Mouse (Mus musculus) hindbrain, embryonic 13.5 days (tissue): ENCODE measurements around the gene Mapk10. TPM values are rescaled to one million over a fixed set of nuclear protein-coding genes. Genes with fewer than 3 reads are reported as not detected.

Source experiments
- ATAC-seq: fragments of 200-750 bp; cut with Nextera tagmentation; 2 replicates; pipeline ENCODE4 v1.8.0; 2017; ENCODE audit warnings: moderate TSS enrichment; ENCODE audit not compliant: low FRiP score
- H3K27ac ChIP-seq: fragments of 300-500 bp; sonication (generic); 2 replicates; pipeline ENCODE4 v1.5.1; 2015; ENCODE audit warnings: inconsistent platforms, mild to moderate bottlenecking, moderate library complexity
- H3K27me3 ChIP-seq: fragments of 300-500 bp; sonication (generic); 2 replicates; pipeline ENCODE4 v1.6.1; 2015; ENCODE audit warnings: mild to moderate bottlenecking, inconsistent platforms
- H3K36me3 ChIP-seq: fragments of 300-500 bp; sonication (generic); 2 replicates; pipeline ENCODE4 v1.6.1; 2015; ENCODE audit warnings: mild to moderate bottlenecking, inconsistent platforms
- H3K4me1 ChIP-seq: fragments of 300-500 bp; sonication (generic); replicated peaks from 2 replicates; pipeline ENCODE4 v1.6.1; 2015; ENCODE audit warnings: inconsistent platforms
- H3K4me2 ChIP-seq: fragments of 300-500 bp; sonication (generic); 2 replicates; pipeline ENCODE4 v1.6.1; 2015; ENCODE audit warnings: inconsistent platforms, mild to moderate bottlenecking, moderate library complexity
- H3K4me3 ChIP-seq: fragments of 300-500 bp; sonication (generic); 2 replicates; pipeline ENCODE4 v1.5.1; 2015; ENCODE audit warnings: mild to moderate bottlenecking, inconsistent platforms
- H3K9ac ChIP-seq: fragments of 300-500 bp; sonication (generic); 2 replicates; pipeline ENCODE4 v1.6.1; 2015; ENCODE audit warnings: mild to moderate bottlenecking, inconsistent platforms
- H3K9me3 ChIP-seq: fragments of 300-500 bp; sonication (generic); 2 replicates; pipeline ENCODE4 v1.6.1; 2016; ENCODE audit warnings: inconsistent platforms
- WGBS: fragments of 180-500 bp; shearing (Covaris S2); methylation state at CpG from one replicate; pipeline ENCODE4 v1.1.7; 2015; 5-methylcytosine and 5-hydroxymethylcytosine counted together
- polyA plus RNA-seq: library from polyadenylated mRNA; unstranded; fragments of >200 nt; fragmentation: Nextera tagmentation; extraction: Ambion mirVana; gene quantifications from 2 replicates; pipeline ENCODE4 v1.2.1, GENCODE M21; 2015

Mapk10 gene
- polyA plus RNA-seq, 1 experiment from 2014 or later: 88.8 TPM

DNA sequence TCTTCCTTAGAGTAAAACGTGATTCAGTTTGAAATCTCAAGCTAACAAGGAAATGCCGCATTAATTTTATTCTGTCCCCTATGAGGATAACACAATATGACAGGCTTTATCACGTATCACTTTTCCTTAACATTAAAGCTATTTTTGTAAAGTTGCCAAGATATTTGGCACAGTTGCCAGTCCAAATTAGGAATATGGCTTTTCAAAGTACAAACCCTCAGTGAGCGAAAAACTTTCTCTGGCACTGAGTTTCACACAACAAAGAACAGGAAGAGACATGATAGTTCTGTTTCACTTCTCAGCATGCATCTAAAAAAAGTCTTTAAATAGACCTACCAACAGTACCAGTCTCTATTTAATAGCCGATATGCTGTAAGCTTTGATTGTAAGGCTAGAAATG is 107.1 kb downstream of the Mapk10 start:
- Histone ChIP-seq H3K4me3 (no peak overlapping the region), H3K9me3 (no peaks in the 10 kb centered on the region)

DNA sequence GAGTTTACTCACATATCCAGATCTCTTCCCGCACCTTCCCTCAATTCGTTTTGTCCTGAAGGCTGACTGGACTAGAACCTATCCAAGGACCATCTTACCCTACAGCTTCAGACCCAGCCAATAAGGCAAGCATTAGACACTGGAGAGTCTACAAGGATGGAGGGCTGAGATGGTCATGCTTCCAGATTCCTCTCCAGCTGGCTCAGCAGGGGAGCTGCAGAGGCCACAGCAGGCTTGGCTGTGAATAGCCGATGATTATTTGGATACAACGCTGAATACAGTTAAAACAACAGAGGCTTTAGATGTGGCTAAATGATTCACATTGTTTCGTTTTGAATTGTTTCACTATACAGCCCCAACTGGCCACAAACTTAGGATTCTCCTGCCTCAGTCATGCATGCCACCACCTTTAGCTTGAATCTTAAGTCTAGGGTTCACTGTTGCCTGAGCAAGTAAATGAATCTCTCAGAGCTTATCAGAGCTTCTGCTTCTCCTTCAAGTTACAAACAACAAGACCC is 108.2 kb downstream of the Mapk10 start:
- no peak for ATAC-seq
- Histone ChIP-seq H3K36me3 (peaks cover 7% of the 10 kb centered on the region; the same call in 1 of the 2 replicates), H3K27me3 (no peaks in the 10 kb centered on the region), H3K9ac (no peak overlapping the region), H3K27ac (0 out of 2 replicates have a peak overlapping the region, but pooled peaks have one; percentile 27), H3K4me2 (no peak overlapping the region), H3K4me1 (0 out of 2 replicates have a peak, but pooled peaks cover 2% of the 10 kb centered on the region), H3K4me3 (no peak overlapping the region), H3K9me3 (no peaks in the 10 kb centered on the region)
- WGBS: 71% methylated on average over 5 of the region's 5 CpGs

More for the DNA sequence above, 107.1 kb downstream of the Mapk10 start:
- Histone ChIP-seq H3K27ac (no peak overlapping the region), H3K36me3 (peaks cover 8% of the 10 kb centered on the region; the same call in 1 of the 2 replicates), H3K27me3 (no peaks in the 10 kb centered on the region), H3K9ac (no peak overlapping the region), H3K4me2 (no peak overlapping the region), H3K4me1 (0 out of 2 replicates have a peak, but pooled peaks cover 2% of the 10 kb centered on the region)
- ATAC-seq: no peak
- 82% methylated on average over 5 of the region's 5 CpGs for WGBS

DNA sequence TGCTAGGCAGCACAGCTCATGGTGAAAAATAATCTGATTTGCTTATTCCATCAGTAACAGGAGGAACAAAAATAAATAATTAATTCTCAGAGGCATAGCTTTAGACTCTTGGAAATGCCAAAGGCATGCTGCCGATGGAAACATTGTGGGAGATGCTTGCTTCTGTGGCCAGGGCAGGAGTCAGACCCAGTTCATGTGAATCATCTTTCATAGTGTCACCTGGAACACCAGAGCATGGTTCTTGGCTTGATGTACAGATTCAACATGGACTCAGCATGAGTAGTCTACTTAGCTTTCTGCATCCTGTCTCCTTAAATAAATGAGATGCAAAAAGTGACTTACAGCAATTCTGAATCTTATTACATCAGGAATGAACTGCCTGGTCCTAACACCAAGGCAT is 109.0 kb downstream of the Mapk10 start:
- Histone ChIP-seq H3K9me3 (no peaks in the 10 kb centered on the region), H3K27me3 (no peaks in the 10 kb centered on the region), H3K4me1 (0 out of 2 replicates have a peak, but pooled peaks cover 2% of the 10 kb centered on the region), H3K27ac (no peak overlapping the region), H3K9ac (no peak overlapping the region), H3K36me3 (no peaks in the 10 kb centered on the region), H3K4me3 (no peak overlapping the region), H3K4me2 (no peak overlapping the region)
- WGBS: 86% methylated on average over 1 of the region's 1 CpGs
- ATAC-seq: no peak

DNA sequence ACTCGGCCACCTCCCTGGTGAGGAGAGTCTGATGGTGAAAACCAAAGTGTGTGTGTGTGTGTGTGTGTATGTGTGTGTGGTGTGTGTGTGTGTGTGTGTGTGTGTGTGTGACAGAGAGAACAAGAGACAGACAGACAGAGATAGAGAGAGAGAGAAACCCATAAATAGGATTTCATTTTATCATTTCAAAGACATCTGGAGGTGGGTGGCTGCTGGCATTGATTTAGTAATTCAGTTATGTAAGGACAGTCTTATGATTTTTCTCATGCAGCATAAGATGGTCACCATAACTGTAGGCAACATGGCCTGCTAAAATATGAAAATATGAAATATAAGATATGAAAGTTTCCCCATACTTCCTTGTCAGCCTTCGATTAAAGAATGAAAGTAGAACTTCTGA is 117.0 kb downstream of the Mapk10 start:
- Histone ChIP-seq H3K9ac (no peak overlapping the region), H3K36me3 (no peaks in the 10 kb centered on the region), H3K9me3 (no peaks in the 10 kb centered on the region), H3K4me3 (no peak overlapping the region), H3K27me3 (no peaks in the 10 kb centered on the region), H3K27ac (no peak overlapping the region), H3K4me2 (no peak overlapping the region), H3K4me1 (no peaks in the 10 kb centered on the region)
- WGBS: 97% methylated on average over 2 of the region's 2 CpGs
- ATAC-seq: no peak

DNA sequence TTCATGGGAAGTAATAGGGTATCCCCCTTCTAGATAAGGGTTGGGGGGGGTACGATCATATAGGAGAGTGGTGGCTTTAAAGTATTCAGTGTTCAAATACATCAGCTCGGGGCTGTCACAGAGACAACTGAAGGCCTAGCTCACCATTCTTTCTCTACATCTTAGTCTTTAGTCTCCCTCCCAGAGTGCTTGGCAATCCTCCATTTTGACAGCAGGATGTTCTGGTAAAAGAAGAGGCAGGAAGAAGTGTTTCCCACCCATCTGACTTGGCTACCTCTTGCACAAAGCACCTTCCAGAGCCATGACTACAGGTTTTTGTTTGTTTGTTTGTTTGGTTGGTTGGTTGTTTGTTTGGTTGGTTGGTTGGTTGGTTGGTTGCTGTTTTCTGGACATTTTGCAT is 125.3 kb downstream of the Mapk10 start:
- ATAC-seq: no peak
- Histone ChIP-seq H3K9ac (no peak overlapping the region), H3K4me2 (no peak overlapping the region), H3K27me3 (no peaks in the 10 kb centered on the region), H3K36me3 (no peaks in the 10 kb centered on the region), H3K27ac (no peak overlapping the region), H3K4me1 (no peaks in the 10 kb centered on the region), H3K4me3 (no peak overlapping the region), H3K9me3 (no peaks in the 10 kb centered on the region)
- WGBS: 78% methylated on average over 2 of the region's 2 CpGs

DNA sequence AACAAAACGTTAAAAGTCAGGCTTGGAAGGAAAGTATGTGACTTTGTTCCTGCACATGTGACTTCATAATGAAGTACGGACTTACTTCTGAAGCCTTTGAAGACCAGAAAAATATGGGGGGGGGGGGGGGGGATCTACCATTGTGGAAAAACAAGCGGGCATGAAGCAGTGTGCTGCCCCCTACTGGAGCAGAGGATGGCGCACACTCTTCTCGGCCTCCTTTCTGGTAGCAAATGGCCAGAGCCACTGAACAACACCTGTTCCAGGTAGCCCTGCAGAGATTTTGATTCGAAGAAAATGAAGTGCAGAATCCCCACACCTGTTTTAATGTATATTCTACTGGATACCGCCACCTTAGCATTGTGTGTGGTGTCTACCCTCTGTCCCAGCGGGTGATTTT is 135.7 kb downstream of the Mapk10 start:
- H3K36me3 ChIP-seq: no peaks in the 10 kb centered on the region
- H3K9me3 ChIP-seq: no peaks in the 10 kb centered on the region
- WGBS: 54% methylated on average over 8 of the region's 8 CpGs
- H3K4me1 ChIP-seq: peaks cover 11% of the 10 kb centered on the region
- no peak for ATAC-seq
- H3K27ac ChIP-seq: no peak overlapping the region
- no peak overlapping the region for H3K4me3 ChIP-seq
- H3K27me3 ChIP-seq: no peaks in the 10 kb centered on the region
- no peak overlapping the region for H3K9ac ChIP-seq
- no peak overlapping the region for H3K4me2 ChIP-seq

DNA sequence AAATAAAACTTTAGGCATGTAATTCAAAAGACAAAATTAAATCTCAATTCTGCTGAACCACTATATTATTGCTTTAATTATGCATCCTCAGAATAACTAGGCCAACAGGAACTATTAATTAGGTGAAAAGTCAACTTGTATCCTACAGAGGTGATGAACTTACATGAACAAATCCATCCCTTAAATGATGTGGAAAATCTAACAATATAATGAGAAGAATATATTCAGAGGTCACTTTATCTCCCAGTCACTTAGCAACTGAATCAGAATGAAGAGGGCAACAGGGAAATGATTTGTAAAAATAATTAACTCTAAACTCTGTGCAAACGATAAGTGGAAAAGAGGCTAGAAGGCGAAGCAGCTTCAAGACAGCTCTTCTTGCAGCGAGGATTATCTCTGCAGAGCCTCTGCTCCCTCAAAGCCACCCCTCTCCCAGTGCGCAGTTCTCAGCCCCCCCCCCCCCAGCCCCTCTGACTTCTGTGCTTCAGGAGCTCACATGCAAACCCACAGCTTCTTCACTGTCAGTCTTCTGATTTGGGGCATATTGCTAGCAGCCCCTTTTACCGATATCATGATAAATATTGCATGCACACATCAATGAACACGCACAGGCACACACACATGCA is 138.8 kb downstream of the Mapk10 start:
- peak overlapping the region; percentile 60; the same call in 1 of the 2 replicates for H3K27ac ChIP-seq
- H3K4me3 ChIP-seq: no peak overlapping the region
- peaks cover 11% of the 10 kb centered on the region for H3K4me1 ChIP-seq
- H3K4me2 ChIP-seq: peak overlapping the region; percentile 8; the same call in 1 of the 2 replicates
- no peak overlapping the region for H3K9ac ChIP-seq
- H3K36me3 ChIP-seq: no peaks in the 10 kb centered on the region
- no peaks in the 10 kb centered on the region for H3K27me3 ChIP-seq
- WGBS: 47% methylated on average over 6 of the region's 6 CpGs
- ATAC-seq: no peak
- H3K9me3 ChIP-seq: no peaks in the 10 kb centered on the region

DNA sequence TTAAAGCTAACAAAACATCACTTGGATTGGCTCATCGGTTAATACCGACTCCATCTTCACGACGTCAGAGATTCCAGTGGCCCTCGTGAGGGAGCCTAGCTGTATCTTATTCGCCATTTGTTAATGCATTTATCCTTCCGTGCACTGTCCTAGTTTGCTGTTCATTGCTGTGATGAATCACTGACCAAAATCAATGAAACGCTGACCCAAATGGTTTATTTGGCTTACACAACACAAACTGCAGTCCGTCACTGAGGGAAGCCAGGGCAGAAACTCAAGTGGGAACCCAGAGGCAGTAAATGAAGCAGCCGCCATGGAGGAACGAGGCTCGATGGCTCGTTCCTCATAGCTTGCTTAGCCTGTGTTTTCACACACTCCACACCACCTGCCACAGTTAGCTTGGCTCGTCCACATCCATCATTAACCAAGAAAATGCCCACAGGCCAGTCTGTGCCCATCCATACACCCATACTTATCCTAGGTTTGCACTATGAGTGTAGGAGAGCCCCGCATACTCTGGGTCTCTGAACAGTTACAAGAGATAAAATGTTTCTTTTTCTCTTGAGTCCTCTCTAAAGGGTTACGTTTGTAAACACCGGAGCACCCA is 140.0 kb downstream of the Mapk10 start:
- Histone ChIP-seq H3K4me3 (no peak overlapping the region), H3K9ac (no peak overlapping the region), H3K27me3 (no peaks in the 10 kb centered on the region), H3K4me1 (peaks cover 11% of the 10 kb centered on the region), H3K4me2 (no peak overlapping the region), H3K36me3 (no peaks in the 10 kb centered on the region), H3K9me3 (no peaks in the 10 kb centered on the region), H3K27ac (peak overlapping the region; percentile 58)
- no peak for ATAC-seq
- 76% methylated on average over 17 of the region's 17 CpGs for WGBS

DNA sequence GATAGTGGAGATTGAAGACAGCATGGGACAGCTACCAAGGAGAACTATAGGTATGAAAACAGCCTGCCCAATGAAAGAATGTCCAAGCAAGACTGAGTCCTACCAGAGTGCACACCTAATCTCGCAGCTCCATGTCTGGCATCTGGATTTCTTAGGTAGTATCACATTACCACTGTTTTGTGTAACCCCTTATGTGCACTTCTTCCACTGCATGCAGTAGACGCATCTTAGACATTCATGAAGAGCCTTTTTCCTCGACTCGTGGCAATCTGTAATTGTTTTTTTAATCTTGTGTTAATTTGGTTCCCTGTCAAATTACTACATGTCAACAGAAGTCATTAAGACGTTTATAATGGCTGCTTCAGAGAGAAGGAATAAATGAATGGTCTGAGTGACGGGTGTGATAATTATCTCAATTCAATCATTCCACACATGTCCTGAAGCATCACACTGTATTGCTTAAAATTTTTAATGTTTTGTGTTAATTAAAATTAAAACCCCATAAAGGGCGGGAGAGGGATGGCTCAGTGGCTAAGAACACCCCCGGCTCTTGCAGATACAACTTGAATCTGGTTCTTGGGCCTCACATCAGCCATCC is 160.7 kb downstream of the Mapk10 start:
- H3K27me3 ChIP-seq: no peaks in the 10 kb centered on the region
- no peak overlapping the region for H3K4me3 ChIP-seq
- H3K9ac ChIP-seq: no peak overlapping the region
- no peaks in the 10 kb centered on the region for H3K36me3 ChIP-seq
- peaks cover 5% of the 10 kb centered on the region for H3K4me1 ChIP-seq
- no peak overlapping the region for H3K4me2 ChIP-seq
- H3K9me3 ChIP-seq: no peaks in the 10 kb centered on the region
- no peak for ATAC-seq
- H3K27ac ChIP-seq: no peak overlapping the region
- 63% methylated on average over 8 of the region's 8 CpGs for WGBS

DNA sequence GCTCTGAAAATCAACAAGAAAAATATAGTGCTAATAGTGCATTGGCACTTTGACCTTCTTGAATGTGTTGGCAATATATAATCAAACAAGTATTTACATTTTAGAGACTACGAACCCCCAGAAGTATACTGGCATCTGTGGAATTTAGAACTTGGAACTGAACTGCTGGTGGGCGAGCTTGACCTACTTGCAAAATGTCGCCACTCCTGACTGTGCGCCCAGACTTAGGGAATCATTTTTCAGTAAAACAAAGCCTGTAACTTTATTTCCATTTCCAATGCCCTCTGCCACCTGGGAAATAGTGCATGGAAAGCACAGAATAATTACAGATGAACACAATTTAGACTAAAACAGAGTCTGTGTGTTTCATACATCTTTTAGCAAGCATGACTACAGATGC is 163.1 kb downstream of the Mapk10 start:
- Histone ChIP-seq H3K9me3 (no peaks in the 10 kb centered on the region), H3K36me3 (no peaks in the 10 kb centered on the region), H3K9ac (no peak overlapping the region), H3K27ac (no peak overlapping the region), H3K4me3 (no peak overlapping the region), H3K4me2 (no peak overlapping the region), H3K4me1 (no peaks in the 10 kb centered on the region), H3K27me3 (no peaks in the 10 kb centered on the region)
- ATAC-seq: no peak
- WGBS: 84% methylated on average over 4 of the region's 4 CpGs

DNA sequence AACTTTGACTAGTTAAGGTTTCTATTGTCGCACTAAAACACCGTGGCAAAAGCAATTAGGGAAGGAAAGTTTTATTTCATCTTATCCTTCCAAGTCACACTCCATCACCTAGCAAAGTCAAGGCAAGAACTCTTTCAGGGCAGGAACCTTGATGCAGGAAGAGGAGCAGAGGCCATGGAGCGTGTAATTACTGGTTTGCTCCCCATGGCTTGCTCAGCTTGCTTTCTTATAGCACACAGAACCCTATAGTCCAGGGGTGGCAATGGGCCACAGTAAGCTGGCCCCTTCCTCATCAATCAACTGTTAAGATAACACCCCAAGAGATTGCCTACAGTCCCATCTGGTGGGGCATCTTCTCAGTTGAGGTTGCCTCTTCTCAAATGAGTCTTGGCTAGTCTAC is 173.4 kb downstream of the Mapk10 start:
- ATAC-seq: no peak
- H3K4me2 ChIP-seq: no peak overlapping the region
- no peak overlapping the region for H3K9ac ChIP-seq
- 93% methylated on average over 3 of the region's 3 CpGs for WGBS
- peaks cover 8% of the 10 kb centered on the region for H3K36me3 ChIP-seq
- H3K27me3 ChIP-seq: no peaks in the 10 kb centered on the region
- no peak overlapping the region for H3K4me3 ChIP-seq
- no peak overlapping the region for H3K27ac ChIP-seq
- H3K9me3 ChIP-seq: no peaks in the 10 kb centered on the region
- H3K4me1 ChIP-seq: no peaks in the 10 kb centered on the region

DNA sequence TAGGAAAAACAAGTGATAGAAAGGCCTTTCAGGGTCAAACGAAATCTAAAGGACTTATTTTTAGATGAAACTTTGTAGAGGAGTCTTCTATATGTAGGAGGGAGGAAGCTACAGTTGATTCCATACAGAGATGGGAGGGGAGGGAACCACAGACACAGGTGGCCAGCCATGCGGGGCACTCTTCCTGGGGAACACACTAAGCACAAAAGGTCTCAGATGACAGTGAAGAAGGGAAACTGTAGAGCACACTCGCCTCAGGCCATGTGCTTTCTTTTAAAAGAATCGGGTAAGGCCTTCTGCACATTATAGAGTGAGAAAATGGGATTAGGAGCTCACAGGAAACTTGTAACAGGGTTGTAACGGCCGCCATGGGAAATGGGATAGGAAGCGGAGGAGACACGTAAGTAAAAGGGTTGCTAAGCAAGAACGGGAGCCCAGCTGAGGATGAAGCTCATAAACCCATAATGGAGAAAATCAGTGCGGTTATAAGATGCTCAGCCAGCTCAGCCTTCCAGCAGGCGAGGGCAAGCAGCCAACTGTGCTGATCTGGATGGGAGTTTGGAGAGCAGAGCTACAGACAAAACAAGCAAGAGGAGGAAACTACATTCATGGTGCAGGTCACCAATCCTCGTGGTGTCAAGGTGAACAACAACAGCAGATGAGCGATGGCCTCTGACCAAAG is 182.1 kb downstream of the Mapk10 start:
- no peak for ATAC-seq
- no peaks in the 10 kb centered on the region for H3K9me3 ChIP-seq
- H3K36me3 ChIP-seq: no peaks in the 10 kb centered on the region
- no peak overlapping the region for H3K4me2 ChIP-seq
- peaks cover 9% of the 10 kb centered on the region for H3K4me1 ChIP-seq
- H3K4me3 ChIP-seq: no peak overlapping the region
- WGBS: 58% methylated on average over 13 of the region's 13 CpGs
- no peak overlapping the region for H3K9ac ChIP-seq
- H3K27me3 ChIP-seq: no peaks in the 10 kb centered on the region
- H3K27ac ChIP-seq: peak overlapping the region; percentile 59
